Mouse (Mus musculus) megakaryocyte, embryonic 14.5 days (primary cell): ENCODE results near the gene Dhrs7. TPM values are rescaled to one million over a fixed set of nuclear protein-coding genes. Genes with fewer than 3 reads are reported as not detected.
"Not testable (repeated sequence)": the region's sequence is repeated elsewhere in the genome, so short reads cannot be mapped to it uniquely, and the experiment has no call there.

Experiments used
- H3K27me3 ChIP-seq: replicated peaks from 2 replicates; pipeline ENCODE3; 2012; ENCODE audit warnings: inconsistent platforms
- H3K36me3 ChIP-seq: replicated peaks from 2 replicates; pipeline ENCODE3; 2012; ENCODE audit warnings: low read length, inconsistent platforms, mixed read lengths
- H3K4me1 ChIP-seq: 2 replicates; pipeline ENCODE4 v1.6.1; 2012; ENCODE audit warnings: inconsistent platforms
- H3K4me3 ChIP-seq: replicated peaks from 2 replicates; pipeline ENCODE3; 2012; ENCODE audit warnings: moderate library complexity, mild to moderate bottlenecking, inconsistent platforms
- H3K9me3 ChIP-seq: 2 replicates; pipeline ENCODE4 v1.6.1; 2012; ENCODE audit warnings: inconsistent platforms
- FLI1 ChIP-seq: IDR thresholded peaks from 2 replicates; pipeline ENCODE4 v1.6.1; 2012; ENCODE audit warnings: low read length, inconsistent platforms, mixed read lengths
- GATA1 ChIP-seq: IDR thresholded peaks from 3 replicates; pipeline ENCODE4 v1.6.1; 2012; ENCODE audit warnings: mixed read lengths, low read length, inconsistent platforms, borderline replicate concordance
- polyA plus RNA-seq: library from polyadenylated mRNA; stranded (reverse); fragments of >175 nt; gene quantifications from 2 replicates; pipeline ENCODE4 v1.2.3, GENCODE M21; 2012; ENCODE audit warnings: low replicate concordance; ENCODE audit not compliant: insufficient read depth

Gene Dhrs7
- polyA plus RNA-seq = 10.5 TPM in 1 of 2 replicates, not detected in the other

DNA sequence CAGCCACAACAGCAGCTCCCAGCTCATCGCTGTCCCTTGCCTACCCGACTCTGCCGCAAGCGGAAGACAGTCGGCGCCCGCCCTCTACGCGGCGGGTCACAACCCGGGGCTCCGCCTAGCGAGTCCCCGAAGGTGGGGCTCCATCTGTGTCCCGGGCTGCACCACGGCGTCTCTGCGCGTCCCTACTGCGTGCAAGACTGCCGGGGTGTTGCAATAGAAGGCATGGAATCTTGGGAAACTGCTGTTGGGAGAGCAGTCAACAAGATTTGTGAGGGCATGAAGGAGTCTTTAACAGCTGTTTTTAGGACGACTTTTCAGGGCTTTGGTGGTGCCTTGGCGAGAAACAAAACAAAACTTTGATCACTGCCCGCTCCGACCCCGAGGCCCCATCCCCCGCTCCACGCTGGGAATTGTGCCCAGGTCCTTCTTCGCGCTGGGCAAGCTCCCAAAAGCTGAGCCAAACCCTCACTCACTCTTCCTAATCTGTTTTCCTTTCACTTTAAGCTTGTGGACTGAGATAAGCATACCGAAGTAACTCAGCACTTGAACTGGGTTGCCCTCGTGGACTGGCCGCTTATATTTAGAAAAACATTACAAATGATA, at the start of gene Dhrs7:
Gene Dhrs7 (minus strand): TSS at position 175 of the 603 bp plus-strand sequence.
- Histone ChIP-seq H3K27me3 (no peaks in the 10 kb centered on the region), H3K9me3 (peaks cover 11% of the 10 kb centered on the region), H3K36me3 (no peaks in the 10 kb centered on the region), H3K4me3 (peak within 1 kb of the TSS; percentile 97), H3K4me1 (peaks cover 27% of the 10 kb centered on the region)
- TF ChIP-seq FLI1 (no peak), GATA1 (no peak)

DNA sequence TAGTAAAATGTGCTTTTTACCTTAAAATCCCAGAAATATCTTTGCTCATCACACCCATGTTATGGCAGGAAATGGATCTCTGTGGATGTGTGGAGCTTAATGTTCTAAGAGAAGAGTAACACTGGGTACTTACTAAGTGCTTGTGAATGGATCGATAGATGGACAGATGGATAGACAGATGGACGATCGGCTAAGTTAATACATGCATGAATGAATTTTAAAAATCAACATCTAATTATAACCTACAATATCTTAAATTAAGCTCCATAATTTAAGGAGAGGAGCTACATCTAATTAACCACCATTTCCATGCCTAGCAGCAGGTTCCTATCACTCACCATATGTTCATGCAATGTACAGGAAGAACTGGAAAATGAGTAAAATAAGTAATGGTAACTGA, 45.3 kb upstream of the Dhrs7 start:
- TF ChIP-seq FLI1 (no peak), GATA1 (no peak)
- Histone ChIP-seq H3K4me1 (no peaks in the 10 kb centered on the region), H3K9me3 (peaks cover 19% of the 10 kb centered on the region), H3K4me3 (no peak overlapping the region), H3K27me3 (no peaks in the 10 kb centered on the region), H3K36me3 (no peaks in the 10 kb centered on the region)

DNA sequence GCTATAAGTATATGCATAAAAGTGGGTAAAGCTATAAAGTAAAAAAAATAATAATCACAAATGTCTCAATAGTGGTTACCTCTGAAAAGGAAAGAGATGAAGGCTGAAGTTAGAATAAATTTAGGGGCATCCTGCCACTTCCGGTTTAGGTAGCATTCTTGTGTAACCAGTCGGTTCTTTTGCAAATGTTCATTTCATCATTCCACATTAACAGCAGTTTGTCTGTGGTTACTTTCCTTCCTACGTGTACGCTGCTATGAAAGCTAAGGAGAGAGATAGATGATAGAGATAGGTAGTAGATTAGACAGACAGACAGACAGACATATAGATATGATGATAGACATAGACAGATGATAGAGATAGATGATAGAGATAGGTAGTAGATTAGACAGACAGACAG, 39.4 kb upstream of the Dhrs7 start:
- Histone ChIP-seq H3K36me3 (no peaks in the 10 kb centered on the region), H3K27me3 (no peaks in the 10 kb centered on the region), H3K4me3 (no peak overlapping the region), H3K9me3 (no peaks in the 10 kb centered on the region), H3K4me1 (no peaks in the 10 kb centered on the region)
- TF ChIP-seq GATA1 (no peak), FLI1 (no peak)

DNA sequence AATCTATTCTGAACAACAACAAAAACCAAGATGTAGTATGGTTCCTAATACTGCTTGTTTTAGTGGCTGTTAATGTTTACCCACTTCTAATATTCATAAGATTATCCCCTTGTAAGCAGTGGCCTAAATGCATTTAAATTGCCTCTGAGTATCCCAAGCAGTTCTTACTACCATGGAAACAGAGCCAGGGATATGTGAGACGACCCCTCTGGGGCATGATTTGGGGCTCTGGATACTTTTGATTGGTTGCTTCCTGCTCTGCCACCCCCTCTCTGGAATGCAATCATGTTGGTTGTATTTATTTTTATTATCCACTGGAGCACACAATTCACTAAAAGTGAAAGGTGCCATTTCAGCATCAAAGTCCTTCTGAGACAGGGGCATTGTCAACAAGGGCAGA, 35.3 kb upstream of the Dhrs7 start:
- no peak overlapping the region for H3K4me3 ChIP-seq
- H3K36me3 ChIP-seq = no peaks in the 10 kb centered on the region
- H3K4me1 ChIP-seq = peaks cover 1% of the 10 kb centered on the region; the same call in 1 of the 2 replicates
- H3K27me3 ChIP-seq = no peaks in the 10 kb centered on the region
- no peaks in the 10 kb centered on the region for H3K9me3 ChIP-seq
- TF ChIP-seq FLI1 (no peak), GATA1 (no peak)

DNA sequence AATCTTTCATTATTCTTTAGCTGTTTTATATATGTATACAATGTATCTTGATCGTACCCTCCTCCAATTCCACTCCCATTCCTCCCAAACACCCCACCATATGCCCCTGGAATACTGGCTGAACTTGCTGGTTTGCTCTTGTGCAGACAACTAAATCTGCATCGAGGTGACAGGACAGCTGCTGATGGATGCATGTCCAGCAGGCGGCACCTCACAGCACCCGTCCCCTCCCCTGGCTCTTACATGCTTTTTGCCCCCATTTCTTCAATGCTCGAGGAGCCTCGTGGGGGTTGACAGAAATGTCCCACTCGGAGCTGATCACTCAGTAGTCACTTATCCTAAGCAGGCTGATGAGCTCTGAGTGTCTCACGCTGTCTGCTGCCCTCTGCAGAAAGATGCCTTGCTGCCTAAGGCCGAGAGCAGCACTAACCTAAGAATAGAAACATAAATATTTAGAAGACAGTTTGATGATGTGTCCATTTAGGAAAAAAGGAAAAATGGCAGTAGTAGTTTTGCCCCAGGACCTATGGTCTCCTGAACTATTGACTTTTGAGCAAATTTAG, 30.3 kb upstream of the Dhrs7 start:
- TF ChIP-seq GATA1 (no peak), FLI1 (no peak)
- H3K27me3 ChIP-seq = peaks cover 2% of the 10 kb centered on the region
- H3K9me3 ChIP-seq = no peaks in the 10 kb centered on the region
- peak overlapping the region; percentile 51 for H3K4me3 ChIP-seq
- peaks cover 4% of the 10 kb centered on the region; the same call in 1 of the 2 replicates for H3K4me1 ChIP-seq
- H3K36me3 ChIP-seq = no peaks in the 10 kb centered on the region

DNA sequence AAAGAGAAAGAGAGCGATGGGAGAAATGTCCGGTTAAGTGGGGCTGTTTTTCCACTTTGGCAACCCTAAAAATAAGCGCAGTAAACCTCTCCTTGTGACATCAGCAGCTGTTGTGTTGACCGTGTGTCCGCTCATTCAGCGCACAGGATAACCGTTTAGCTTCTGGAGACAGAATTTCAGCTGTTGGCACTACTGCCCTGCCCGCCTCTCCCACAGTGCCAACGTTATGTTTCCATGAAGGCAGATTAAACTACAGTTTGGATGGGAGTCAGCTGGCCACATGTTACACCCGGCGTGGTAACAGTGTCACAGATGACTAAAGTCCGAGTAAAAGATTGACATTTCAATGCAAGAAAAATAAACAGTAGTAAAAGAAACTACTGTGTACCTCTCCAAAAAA, 29.7 kb upstream of the Dhrs7 start:
- Histone ChIP-seq H3K36me3 (no peaks in the 10 kb centered on the region), H3K4me1 (peaks cover 4% of the 10 kb centered on the region; the same call in 1 of the 2 replicates), H3K27me3 (peaks cover 2% of the 10 kb centered on the region), H3K4me3 (no peak overlapping the region), H3K9me3 (no peaks in the 10 kb centered on the region)
- no peak for TF ChIP-seq FLI1

DNA sequence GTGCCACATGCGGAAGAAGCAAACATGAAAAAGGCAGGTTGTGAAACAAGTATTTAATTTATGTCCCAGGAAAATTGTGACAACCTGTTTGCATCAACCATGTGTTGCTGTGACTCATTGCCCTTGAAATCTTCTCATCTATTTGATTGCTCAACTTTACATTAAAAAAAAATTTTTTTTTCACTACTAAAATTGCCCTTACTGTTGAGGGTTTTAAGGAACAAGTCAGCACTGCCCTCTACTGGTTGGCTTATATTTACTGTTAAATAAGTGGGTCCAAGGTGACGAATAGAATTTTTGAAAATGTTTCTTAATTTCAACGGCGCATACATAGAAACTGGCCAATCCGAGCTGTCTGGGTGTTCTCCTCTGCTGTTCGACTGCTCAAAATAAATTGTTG, 29.2 kb upstream of the Dhrs7 start:
- TF ChIP-seq FLI1 (no peak), GATA1 (no peak)
- Histone ChIP-seq H3K27me3 (peaks cover 2% of the 10 kb centered on the region), H3K4me3 (no peak overlapping the region), H3K4me1 (peaks cover 4% of the 10 kb centered on the region; the same call in 1 of the 2 replicates), H3K36me3 (no peaks in the 10 kb centered on the region), H3K9me3 (no peaks in the 10 kb centered on the region)

DNA sequence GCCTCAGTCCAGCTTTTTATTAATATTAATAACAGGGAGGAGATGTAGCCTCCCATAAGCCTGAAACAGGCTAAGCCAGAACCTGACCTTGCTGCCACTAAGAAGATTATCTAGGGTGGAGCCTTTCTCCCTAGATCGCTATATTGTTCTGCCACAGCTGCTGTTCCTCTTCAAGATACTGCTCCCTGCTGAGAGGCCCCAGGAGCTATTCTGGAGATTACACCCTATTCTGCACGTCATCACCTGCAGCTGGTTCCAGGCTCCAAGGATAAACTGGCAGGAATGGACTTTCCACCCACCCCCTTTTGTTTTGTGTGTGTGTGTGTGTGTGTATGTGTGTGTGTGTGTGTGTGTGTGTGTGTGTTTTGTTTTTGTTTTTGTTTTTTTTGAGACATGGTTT, 23.6 kb upstream of the Dhrs7 start:
- not testable (repeated sequence) for H3K4me1 ChIP-seq, H3K27me3 ChIP-seq, H3K4me3 ChIP-seq, H3K36me3 ChIP-seq, H3K9me3 ChIP-seq

DNA sequence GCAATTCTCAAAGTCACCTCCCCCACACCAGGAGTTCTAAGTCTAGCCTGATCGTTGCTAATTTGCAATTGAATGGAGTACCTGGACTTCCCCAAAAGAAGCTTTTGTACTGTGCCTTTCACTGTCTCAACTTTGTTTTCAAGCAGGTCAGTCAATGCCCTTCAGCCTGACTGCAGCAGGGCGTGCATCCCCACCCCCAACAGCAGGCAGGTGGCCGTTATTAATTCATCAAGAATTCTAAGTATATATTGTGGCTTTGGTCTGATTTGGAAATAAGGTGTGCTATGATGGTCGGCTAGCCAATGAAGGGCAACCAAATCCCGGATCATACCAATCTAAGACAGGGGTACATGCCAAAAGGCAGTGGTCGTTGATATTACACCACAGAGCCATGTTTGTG, 23.0 kb upstream of the Dhrs7 start:
- H3K4me3 ChIP-seq, H3K36me3 ChIP-seq: not testable (repeated sequence)

DNA sequence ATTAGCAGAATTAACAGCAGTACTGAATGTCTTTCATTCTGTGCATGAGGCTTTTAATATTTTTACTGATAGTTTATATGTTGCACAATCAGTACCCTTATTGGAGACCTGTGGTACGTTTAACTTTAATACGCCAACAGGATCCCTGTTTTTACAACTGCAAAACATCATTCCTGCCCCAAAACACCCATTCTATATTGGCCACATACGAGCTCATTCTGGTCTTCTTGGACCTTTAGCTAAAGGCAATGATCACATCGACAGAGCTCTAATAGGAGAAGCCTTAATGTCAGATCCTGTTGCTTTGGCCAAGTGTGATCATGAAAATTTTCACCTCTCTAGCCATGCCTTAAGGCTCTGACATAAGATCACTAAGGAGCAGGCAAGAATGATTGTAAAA, 21.9 kb upstream of the Dhrs7 start:
- H3K27me3 ChIP-seq, H3K4me3 ChIP-seq, H3K36me3 ChIP-seq, H3K9me3 ChIP-seq: not testable (repeated sequence)
- peaks cover 17% of the 10 kb centered on the region for H3K4me1 ChIP-seq

More for the DNA sequence above, 23.0 kb upstream of the Dhrs7 start:
- not testable (repeated sequence) for H3K27me3 ChIP-seq, H3K4me1 ChIP-seq, H3K9me3 ChIP-seq

DNA sequence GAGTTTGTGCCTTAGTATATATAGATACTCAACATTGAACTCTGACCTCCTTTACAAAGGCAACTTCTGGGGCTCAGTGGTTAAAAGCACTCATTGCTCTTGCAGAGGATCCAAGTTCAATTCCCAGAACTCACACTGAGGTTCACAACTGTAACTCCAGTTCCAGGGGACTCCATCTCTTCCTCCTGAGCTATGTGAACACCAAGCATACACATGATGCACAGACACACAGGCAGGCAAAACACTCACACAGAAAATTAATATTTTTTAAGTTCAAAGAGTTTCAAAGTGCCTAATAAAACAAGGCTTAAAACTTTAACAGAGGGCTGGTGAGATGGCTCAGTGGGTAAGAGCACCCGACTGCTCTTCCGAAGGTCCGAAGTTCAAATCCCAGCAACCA, 18.9 kb upstream of the Dhrs7 start:
- no peak for TF ChIP-seq GATA1
- no peak for TF ChIP-seq FLI1
- peaks cover 18% of the 10 kb centered on the region for H3K4me1 ChIP-seq
- H3K9me3 ChIP-seq = peaks cover 9% of the 10 kb centered on the region
- no peaks in the 10 kb centered on the region for H3K36me3 ChIP-seq
- peaks cover 5% of the 10 kb centered on the region for H3K27me3 ChIP-seq
- no peak overlapping the region for H3K4me3 ChIP-seq
